Mouse (Mus musculus) skeletal muscle tissue, postnatal 0 days (tissue): ENCODE data around the gene Prkcd. TPM values are rescaled to one million over a fixed set of nuclear protein-coding genes. Genes with fewer than 3 reads are reported as not detected.

Experiments used
- microRNA-seq, 2 experiments: library from miRNA; unstranded; fragments of <30 nt; microRNA quantifications; one replicate each; pipeline ENCODE4; 2016
- polyA plus RNA-seq: library from polyadenylated mRNA; unstranded; fragments of >200 nt; fragmentation: Nextera tagmentation; extraction: Ambion mirVana; gene quantifications from 2 replicates; pipeline ENCODE4 v1.2.1, GENCODE M21; 2015

Gene Prkcd
- polyA plus RNA-seq = 24.4 and 25.4 TPM in 2 replicates

GRCm38 (mm10) chr14:30625856-30626726, at the start of gene Prkcd:
TSS of gene Prkcd (minus strand) at chr14:30626210.

GRCm38 (mm10) chr14:30653943-30654659, 28.1 kb upstream of the Prkcd start, which contains the start of gene Rft1:
TSS of gene Rft1 (plus strand) at chr14:30654360.

GRCm38 (mm10) chr14:30548131-30548720, 77.8 kb downstream of the Prkcd start, which contains the start of gene Tkt:
TSS of gene Tkt (plus strand) at chr14:30548359.

Small RNA genes lying within 50 kb of the gene (microRNA-seq; reads per million reads assigned to microRNA genes)
- 1.9 to 2.4 reads per million in 2 experiments for gene Mir3076

Other genes starting within 250 kb of the Prkcd start
- gene Dcp1a, start 146.7 kb downstream of the Prkcd start, polyA plus RNA-seq = 6.1 and 7.0 TPM in 2 replicates
- gene Cacna1d, start 134.8 kb downstream of the Prkcd start, polyA plus RNA-seq = 0.56 and 0.62 TPM in 2 replicates
- gene Tkt, start 77.9 kb downstream of the Prkcd start, polyA plus RNA-seq = 31.3 and 57.0 TPM in 2 replicates
- 7.1 and 8.5 TPM in 2 replicates for gene Rft1, start 28.1 kb upstream of the Prkcd start, polyA plus RNA-seq
- 6.0 and 7.3 TPM in 2 replicates for gene Sfmbt1, start 88.6 kb upstream of the Prkcd start, polyA plus RNA-seq
- gene Tmem110, start 199.4 kb upstream of the Prkcd start, polyA plus RNA-seq = 10.4 and 12.3 TPM in 2 replicates